In genomic region chr19:40748559-40748958, GRCm38 (mm10) we compare ENCODE assay signal across 13 mouse cellular contexts. TPM values are rescaled to one million over a fixed set of nuclear protein-coding genes. Genes with fewer than 3 reads are reported as not detected.
A peak's percentile ranks its signal among the peaks of the same experiment; 100 is the strongest.
DNase-seq lines count a peak whose midpoint lies in the region; ATAC-seq and TF ChIP-seq lines count a peak whose summit lies in the region.
"Had no signal": no experiment of that assay in that cellular context is flagged by ENCODE, and none has a peak within 500 bp of the region (broad histone marks: within the 10 kb centered on the region; RNA-seq: fewer than 3 reads in every experiment).

Gene Cc2d2b, plus strand, starts transcription at chr19:40748753.

- no peak within 1 kb of the TSS for H3K4me2 ChIP-seq in forebrain, embryonic 15.5 days (replicated peaks)
- H3K4me2 ChIP-seq in forebrain, embryonic 14.5 days (ENCODE audit: low read length): no peak within 1 kb of the TSS
- 0 out of 2 replicates have a peak within 1 kb of the TSS, but pooled peaks have one; percentile 21 for H3K4me2 ChIP-seq in hindbrain, embryonic 12.5 days (replicated peaks)
- H3K4me2 ChIP-seq in hindbrain, embryonic 13.5 days: no peak within 1 kb of the TSS
- H3K4me2 ChIP-seq: stomach, embryonic 15.5 days had no signal

- H3K9me3 ChIP-seq in forebrain, embryonic 15.5 days: no peaks in the 10 kb centered on the region
- no peaks in the 10 kb centered on the region for H3K9me3 ChIP-seq in forebrain, embryonic 14.5 days (replicated peaks; ENCODE audit: control insufficient read depth, low read length)
- 0 out of 2 replicates have a peak, but pooled peaks cover 2% of the 10 kb centered on the region for H3K9me3 ChIP-seq in hindbrain, embryonic 12.5 days (replicated peaks)
- no peaks in the 10 kb centered on the region for H3K9me3 ChIP-seq in hindbrain, embryonic 13.5 days
- H3K9me3 ChIP-seq: stomach, embryonic 15.5 days had no signal

- no peak for TF ChIP-seq CTCF in testis, adult 2 months (IDR thresholded peaks at IDR 0.05; ENCODE audit: control insufficient read depth, insufficient read depth, insufficient replicate concordance, low read depth, low read length)

- no peak within 1 kb of the TSS for H3K4me3 ChIP-seq in forebrain, embryonic 15.5 days
- H3K4me3 ChIP-seq in forebrain, embryonic 14.5 days (ENCODE audit: low read depth, low read length): no peak within 1 kb of the TSS
- no peak within 1 kb of the TSS; the same call in 1 of the 2 replicates for H3K4me3 ChIP-seq in hindbrain, embryonic 12.5 days
- H3K4me3 ChIP-seq in hindbrain, embryonic 13.5 days: no peak within 1 kb of the TSS
- H3K4me3 ChIP-seq in testis, adult 2 months (ENCODE audit: control insufficient read depth, low read depth, low read length): peak within 1 kb of the TSS; percentile 88
- H3K4me3 ChIP-seq: myocyte; stomach, embryonic 15.5 days had no signal

- peak; percentile 76; the same call in 1 of the 2 replicates for TF ChIP-seq POLR2A in testis, adult 2 months (IDR thresholded peaks at IDR 0.05; ENCODE audit: control insufficient read depth, low read depth, low read length)

- no peaks in the 10 kb centered on the region for H3K27me3 ChIP-seq in forebrain, embryonic 15.5 days
- no peaks in the 10 kb centered on the region for H3K27me3 ChIP-seq in forebrain, embryonic 14.5 days (replicated peaks; ENCODE audit: control insufficient read depth, insufficient read depth, low read length)
- H3K27me3 ChIP-seq in hindbrain, embryonic 12.5 days: no peaks in the 10 kb centered on the region; the same call in 1 of the 2 replicates
- H3K27me3 ChIP-seq in hindbrain, embryonic 13.5 days: no peaks in the 10 kb centered on the region
- no peaks in the 10 kb centered on the region for H3K27me3 ChIP-seq in testis, adult 2 months (ENCODE audit: control insufficient read depth, insufficient read depth, low read length)
- H3K27me3 ChIP-seq: stomach, embryonic 15.5 days had no signal

- no peak for ATAC-seq in forebrain, embryonic 15.5 days (replicated peaks)
- no peak for ATAC-seq in forebrain, embryonic 14.5 days
- ATAC-seq in hindbrain, embryonic 12.5 days (ENCODE audit: low FRiP score): no peak
- no peak for ATAC-seq in hindbrain, embryonic 13.5 days (ENCODE audit: low FRiP score)

- DNase-seq in forebrain, embryonic 14.5 days (ENCODE audit: low spot score): no peak
- DNase-seq in testis, postnatal 10 days (ENCODE audit: low spot score): no peak
- DNase-seq in testis, postnatal 14 days (ENCODE audit: low spot score): peak; percentile 50
- DNase-seq in gastrocnemius, postnatal 36 days: no peak
- DNase-seq: cerebellum, adult 9-11 months; kidney, adult 9 months had no signal

- 69% methylated on average over 16 of the region's 17 CpGs for WGBS in forebrain, embryonic 15.5 days
- whole genome bisulfite sequencing in forebrain, embryonic 14.5 days: 78% methylated on average over 15 of the region's 17 CpGs
- WGBS in hindbrain, embryonic 12.5 days: 60% methylated on average over 16 of the region's 17 CpGs
- WGBS in hindbrain, embryonic 13.5 days: 69% methylated on average over 17 of the region's 17 CpGs

- no peaks in the 10 kb centered on the region for H3K36me3 ChIP-seq in forebrain, embryonic 15.5 days
- H3K36me3 ChIP-seq in forebrain, embryonic 14.5 days (ENCODE audit: control insufficient read depth, insufficient read depth, low read length): no peaks in the 10 kb centered on the region
- H3K36me3 ChIP-seq in hindbrain, embryonic 12.5 days: no peaks in the 10 kb centered on the region
- no peaks in the 10 kb centered on the region for H3K36me3 ChIP-seq in hindbrain, embryonic 13.5 days
- H3K36me3 ChIP-seq in testis, adult 2 months (ENCODE audit: control insufficient read depth, insufficient read depth, low read length): no peaks in the 10 kb centered on the region
- H3K36me3 ChIP-seq: stomach, embryonic 15.5 days had no signal

- no peak within 1 kb of the TSS for H3K9ac ChIP-seq in forebrain, embryonic 15.5 days (replicated peaks)
- H3K9ac ChIP-seq in forebrain, embryonic 14.5 days (ENCODE audit: low read length): no peak within 1 kb of the TSS
- no peak within 1 kb of the TSS for H3K9ac ChIP-seq in hindbrain, embryonic 12.5 days
- H3K9ac ChIP-seq in hindbrain, embryonic 13.5 days: no peak within 1 kb of the TSS
- H3K9ac ChIP-seq: stomach, embryonic 15.5 days had no signal

- intact Hi-C loops in gastrocnemius, postnatal 36 days (cut with DNase I): no loop called here

- no peaks in the 10 kb centered on the region for H3K4me1 ChIP-seq in forebrain, embryonic 15.5 days
- H3K4me1 ChIP-seq in forebrain, embryonic 14.5 days (ENCODE audit: control insufficient read depth, insufficient read depth, low read length): no peaks in the 10 kb centered on the region
- H3K4me1 ChIP-seq in hindbrain, embryonic 12.5 days: no peaks in the 10 kb centered on the region
- no peaks in the 10 kb centered on the region for H3K4me1 ChIP-seq in hindbrain, embryonic 13.5 days (replicated peaks)
- H3K4me1 ChIP-seq in testis, adult 2 months (ENCODE audit: control insufficient read depth, insufficient read depth, low read length): peaks cover 21% of the 10 kb centered on the region
- H3K4me1 ChIP-seq: stomach, embryonic 15.5 days had no signal

- peak within 1 kb of the TSS; percentile 59 for H3K27ac ChIP-seq in forebrain, embryonic 15.5 days (replicated peaks)
- no peak within 1 kb of the TSS for H3K27ac ChIP-seq in forebrain, embryonic 14.5 days (ENCODE audit: low read depth, low read length)
- no peak within 1 kb of the TSS for H3K27ac ChIP-seq in hindbrain, embryonic 12.5 days
- H3K27ac ChIP-seq in hindbrain, embryonic 13.5 days: no peak within 1 kb of the TSS
- peak within 1 kb of the TSS; percentile 63 for H3K27ac ChIP-seq in testis, adult 2 months (ENCODE audit: control insufficient read depth, insufficient read depth, low read depth, low read length)
- H3K27ac ChIP-seq: stomach, embryonic 15.5 days had no signal

RNA-seq across cellular contexts. Expression of gene Cc2d2b, which starts in this region (rescaled TPM):
- 0.13 and 0.33 TPM in 2 replicates for polyA plus RNA-seq in forebrain, embryonic 15.5 days (2015; fragmentation: Nextera tagmentation; extraction: Ambion mirVana)
- 0.15 and 0.26 TPM in 2 replicates for polyA plus RNA-seq in forebrain, embryonic 14.5 days (2014; fragmentation: Nextera tagmentation; extraction: Ambion mirVana)
- polyA plus RNA-seq in hindbrain, embryonic 12.5 days (2016; fragmentation: Nextera tagmentation; extraction: Ambion mirVana): 0.25 TPM in 1 of 2 replicates, not detected in the other
- polyA plus RNA-seq in hindbrain, embryonic 13.5 days (2015; fragmentation: Nextera tagmentation; extraction: Ambion mirVana): 0.16 and 0.19 TPM in 2 replicates
- 10.7 and 11.3 TPM in 2 replicates for polyA plus RNA-seq in testis, adult 2 months (2012; rRNA removed)
- not detected for total RNA-seq in gastrocnemius, postnatal 36 days (2021)
- polyA plus RNA-seq: myocyte; small intestine, adult 2 months had no signal

Comparison
In these comparisons a context has a peak if more than half of its experiments do, and no peak if none do; other contexts are left out.
1. H3K27ac ChIP-seq: peak in forebrain, embryonic 15.5 days (single experiment) and testis, adult 2 months (single experiment); none in forebrain, embryonic 14.5 days (single experiment), hindbrain, embryonic 12.5 days (single experiment) and hindbrain, embryonic 13.5 days (single experiment).